Comparison of ENCODE assay signal across 13 mouse cellular contexts in the genomic region with DNA sequence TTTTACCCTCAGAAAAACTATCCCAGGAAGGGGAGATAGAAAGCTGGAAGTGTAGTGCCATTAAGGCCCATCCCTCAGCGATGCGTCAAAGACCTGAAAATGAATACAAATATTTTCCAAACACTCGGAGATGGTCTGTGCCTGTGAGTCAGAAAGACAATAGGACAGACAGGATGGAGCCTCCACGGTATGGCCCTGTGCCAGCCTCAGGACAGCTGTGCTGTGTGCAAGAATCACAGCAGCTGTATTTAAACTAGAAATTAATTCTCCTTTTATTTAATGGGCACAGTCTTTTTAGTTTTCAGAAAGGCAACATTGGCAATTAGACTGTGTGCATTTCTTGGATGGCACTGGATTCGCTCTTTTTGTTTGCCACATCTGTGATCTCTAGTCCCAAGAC.
DNase-seq lines count a peak whose midpoint lies in the region; ATAC-seq and TF ChIP-seq lines count a peak whose summit lies in the region.
"Had no signal": no experiment of that assay in that cellular context is flagged by ENCODE, and none has a peak within 500 bp of the region (broad histone marks: within the 10 kb centered on the region; RNA-seq: fewer than 3 reads in every experiment).

No protein-coding gene starts in this region.

- H3K4me1 ChIP-seq in forebrain, embryonic 15.5 days: no peaks in the 10 kb centered on the region
- H3K4me1 ChIP-seq in forebrain, embryonic 12.5 days: no peaks in the 10 kb centered on the region
- H3K4me1 ChIP-seq in kidney, embryonic 16.5 days (ENCODE audit: insufficient read depth, low read length): no peaks in the 10 kb centered on the region
- H3K4me1 ChIP-seq in intestine, postnatal 0 days (replicated peaks; ENCODE audit: control insufficient read depth, insufficient read depth, low read length): no peaks in the 10 kb centered on the region
- H3K4me1 ChIP-seq: embryonic facial prominence, embryonic 12.5 days; hindbrain, embryonic 10.5 days; limb, embryonic 12.5 days; neural tube, embryonic 15.5 days had no signal

- DNase-seq in kidney, postnatal 4 days: peak; percentile 36 to 43
- DNase-seq in urinary bladder, postnatal 14 days (ENCODE audit: low spot score): peak; percentile 10
- no peak for DNase-seq in urinary bladder, postnatal 10 days (ENCODE audit: low spot score)
- DNase-seq in left cerebral cortex, adult 2 months (ENCODE audit: extremely low spot score in 1 of 2, low spot score in 2 of 2): no peak
- DNase-seq: kidney, adult 2 months had no signal

- no peaks in the 10 kb centered on the region for H3K9me3 ChIP-seq in forebrain, embryonic 15.5 days
- no peaks in the 10 kb centered on the region for H3K9me3 ChIP-seq in forebrain, embryonic 12.5 days
- H3K9me3 ChIP-seq in kidney, embryonic 16.5 days (ENCODE audit: low read length): no peaks in the 10 kb centered on the region
- no peaks in the 10 kb centered on the region for H3K9me3 ChIP-seq in intestine, postnatal 0 days (ENCODE audit: control insufficient read depth)
- H3K9me3 ChIP-seq: embryonic facial prominence, embryonic 12.5 days; hindbrain, embryonic 10.5 days; limb, embryonic 12.5 days; neural tube, embryonic 15.5 days had no signal

- no peaks in the 10 kb centered on the region for H3K27me3 ChIP-seq in forebrain, embryonic 15.5 days
- H3K27me3 ChIP-seq in forebrain, embryonic 12.5 days: no peaks in the 10 kb centered on the region
- no peaks in the 10 kb centered on the region for H3K27me3 ChIP-seq in kidney, embryonic 16.5 days (ENCODE audit: insufficient read depth, low read length)
- H3K27me3 ChIP-seq in intestine, postnatal 0 days (replicated peaks; ENCODE audit: control insufficient read depth, insufficient read depth, low read length): no peaks in the 10 kb centered on the region
- H3K27me3 ChIP-seq: embryonic facial prominence, embryonic 12.5 days; limb, embryonic 12.5 days; neural tube, embryonic 15.5 days had no signal

- no peaks in the 10 kb centered on the region for H3K36me3 ChIP-seq in forebrain, embryonic 15.5 days
- H3K36me3 ChIP-seq in forebrain, embryonic 12.5 days (replicated peaks): no peaks in the 10 kb centered on the region
- no peaks in the 10 kb centered on the region for H3K36me3 ChIP-seq in kidney, embryonic 16.5 days (ENCODE audit: insufficient read depth, low read length)
- H3K36me3 ChIP-seq in intestine, postnatal 0 days (ENCODE audit: control insufficient read depth, insufficient read depth): no peaks in the 10 kb centered on the region
- H3K36me3 ChIP-seq: embryonic facial prominence, embryonic 12.5 days; hindbrain, embryonic 10.5 days; limb, embryonic 12.5 days; neural tube, embryonic 15.5 days had no signal

- H3K4me2 ChIP-seq in forebrain, embryonic 15.5 days (replicated peaks): no peak overlapping the region
- no peak overlapping the region for H3K4me2 ChIP-seq in forebrain, embryonic 12.5 days
- H3K4me2 ChIP-seq in kidney, embryonic 16.5 days (replicated peaks; ENCODE audit: low read depth, low read length): no peak overlapping the region
- H3K4me2 ChIP-seq in intestine, postnatal 0 days (replicated peaks; ENCODE audit: low read depth): no peak overlapping the region
- H3K4me2 ChIP-seq: embryonic facial prominence, embryonic 12.5 days; limb, embryonic 12.5 days; neural tube, embryonic 15.5 days had no signal

- TF ChIP-seq CTCF in intestine, postnatal 0 days (IDR thresholded peaks at IDR 0.05; ENCODE audit: low read depth): no peak
- no peak for TF ChIP-seq CTCF in left cerebral cortex, adult 2 months (IDR thresholded peaks at IDR 0.05)

- 55% methylated on average over 5 of the region's 5 CpGs for WGBS in forebrain, embryonic 15.5 days
- 75% methylated on average over 5 of the region's 5 CpGs for WGBS in forebrain, embryonic 12.5 days
- WGBS in kidney, embryonic 16.5 days: 74% methylated on average over 5 of the region's 5 CpGs
- WGBS in intestine, postnatal 0 days: 63% methylated on average over 5 of the region's 5 CpGs

- no peak overlapping the region for H3K9ac ChIP-seq in forebrain, embryonic 15.5 days (replicated peaks)
- H3K9ac ChIP-seq in forebrain, embryonic 12.5 days: no peak overlapping the region
- no peak overlapping the region for H3K9ac ChIP-seq in kidney, embryonic 16.5 days (replicated peaks; ENCODE audit: low read length)
- H3K9ac ChIP-seq in intestine, postnatal 0 days (ENCODE audit: low read depth, low read length): no peak overlapping the region
- H3K9ac ChIP-seq: embryonic facial prominence, embryonic 12.5 days; limb, embryonic 12.5 days; neural tube, embryonic 15.5 days had no signal

- H3K27ac ChIP-seq in forebrain, embryonic 15.5 days (replicated peaks): peak overlapping the region; percentile 64
- no peak overlapping the region for H3K27ac ChIP-seq in forebrain, embryonic 12.5 days
- H3K27ac ChIP-seq in kidney, embryonic 16.5 days (ENCODE audit: low read length): no peak overlapping the region
- H3K27ac ChIP-seq in intestine, postnatal 0 days (ENCODE audit: low read depth, low read length): no peak overlapping the region
- H3K27ac ChIP-seq in left cerebral cortex, adult 2 months: no peak overlapping the region
- H3K27ac ChIP-seq: embryonic facial prominence, embryonic 12.5 days; hindbrain, embryonic 10.5 days; limb, embryonic 12.5 days; neural tube, embryonic 15.5 days had no signal

- ATAC-seq in forebrain, embryonic 15.5 days (replicated peaks): peak; percentile 77
- ATAC-seq in forebrain, embryonic 12.5 days (ENCODE audit: low FRiP score): no peak
- ATAC-seq in kidney, embryonic 16.5 days (ENCODE audit: low FRiP score, low TSS enrichment): no peak
- ATAC-seq in intestine, postnatal 0 days: no peak

- no peak overlapping the region for H3K4me3 ChIP-seq in forebrain, embryonic 15.5 days
- H3K4me3 ChIP-seq in forebrain, embryonic 12.5 days (replicated peaks): no peak overlapping the region
- H3K4me3 ChIP-seq in kidney, embryonic 16.5 days (ENCODE audit: low read length): no peak overlapping the region
- H3K4me3 ChIP-seq in intestine, postnatal 0 days (ENCODE audit: low read depth, low read length): no peak overlapping the region
- H3K4me3 ChIP-seq in left cerebral cortex, adult 2 months: no peak overlapping the region
- H3K4me3 ChIP-seq: embryonic facial prominence, embryonic 12.5 days; hindbrain, embryonic 10.5 days; limb, embryonic 12.5 days; neural tube, embryonic 15.5 days had no signal

- intact Hi-C loops in left cerebral cortex, adult 2 months (cut with DNase I): no loop called here

Comparison
In these comparisons a context has a peak if more than half of its experiments do, and no peak if none do; other contexts are left out.
1. DNase-seq: peak in kidney, postnatal 4 days (2 of 2) and urinary bladder, postnatal 14 days (single experiment); none in urinary bladder, postnatal 10 days (single experiment) and left cerebral cortex, adult 2 months (0 of 2).